Mouse (Mus musculus) olfactory bulb, adult 2 months (tissue): ENCODE data around the gene Fasn.

Experiments
- CTCF ChIP-seq: fragments of 200-500 bp; IDR thresholded peaks from 2 replicates; pipeline ENCODE4 v1.5.1; 2012; ENCODE audit warnings: low read depth, mild to moderate bottlenecking, low read length, moderate library complexity; ENCODE audit not compliant: insufficient read depth
- POLR2A ChIP-seq: fragments of 200-500 bp; IDR thresholded peaks from 2 replicates; pipeline ENCODE4 v1.6.1; 2012; ENCODE audit warnings: mild to moderate bottlenecking, low read depth, low read length, moderate library complexity; ENCODE audit not compliant: insufficient read depth

GRCm38 (mm10) chr11:120768206-120768605 is 56.1 kb downstream of the Fasn start:
- TF ChIP-seq CTCF (no peak), POLR2A (no peak)
